Mouse (Mus musculus) right cerebral cortex, postnatal 10 days (tissue): ENCODE measurements around the gene Gm13199.

ENCODE experiments used
- DNase-seq, 2 experiments: peaks; one replicate each; pipeline ENCODE4 v3.0.0; 2021; ENCODE audit warnings: low spot score in 2 of 2

Gm13199 gene

DNA sequence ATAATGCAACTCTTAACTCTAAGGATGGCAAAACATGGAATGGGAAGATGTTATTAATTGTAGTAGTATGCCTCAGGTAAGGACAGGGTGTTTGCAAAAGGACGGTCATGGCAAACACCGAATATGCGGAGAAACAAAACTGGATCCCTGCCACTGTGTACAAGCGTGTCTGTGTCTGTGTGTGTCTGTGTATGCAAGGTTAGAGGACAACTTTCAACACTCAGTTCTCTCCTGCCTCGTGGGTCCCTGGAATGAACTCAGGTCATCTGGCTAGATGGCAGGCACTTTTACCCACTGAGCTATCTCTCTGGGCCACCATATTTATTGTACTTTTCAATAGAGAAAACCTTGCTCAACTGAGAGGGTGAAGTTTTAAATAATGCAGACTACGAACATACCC is 40.3 kb downstream of the Gm13199 start:
- DNase-seq: no peak

DNA sequence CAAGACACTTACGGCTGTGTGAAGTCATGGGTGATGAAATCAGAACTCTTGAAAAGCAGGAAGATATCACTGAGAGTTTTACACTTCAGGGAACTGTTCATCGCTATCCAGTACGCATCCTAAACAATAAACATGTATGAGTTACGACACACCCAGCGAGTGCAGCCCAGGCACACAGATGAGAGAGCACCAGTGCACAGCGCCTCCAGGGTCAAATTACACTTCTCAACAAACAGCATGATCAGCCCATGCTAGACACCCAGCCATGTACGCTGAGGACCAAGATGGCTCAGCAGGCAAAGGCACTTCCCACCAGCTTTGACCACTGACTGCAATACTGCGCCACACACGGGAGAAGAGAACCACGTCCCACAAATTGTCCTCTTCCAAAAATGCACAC is 41.5 kb downstream of the Gm13199 start:
- no peak for DNase-seq
